In genomic region chr7:112023601-112024445, GRCm38 (mm10) we compare ENCODE assay signal across 8 mouse cellular contexts. TPM values are rescaled to one million over a fixed set of nuclear protein-coding genes. Genes with fewer than 3 reads are reported as not detected.
DNase-seq lines count a peak whose midpoint lies in the region; ATAC-seq lines count a peak whose summit lies in the region.

No protein-coding gene starts in this region.

- H3K4me2 ChIP-seq in forebrain, embryonic 13.5 days: peak overlapping the region; percentile 88
- peak overlapping the region; percentile 87 for H3K4me2 ChIP-seq in kidney, embryonic 16.5 days (replicated peaks; ENCODE audit: low read depth, low read length)
- peak overlapping the region; percentile 80 for H3K4me2 ChIP-seq in midbrain, embryonic 13.5 days (replicated peaks)

- WGBS in forebrain, embryonic 13.5 days: under 1% methylated on average over 42 of the region's 58 CpGs
- WGBS in kidney, embryonic 16.5 days: under 1% methylated on average over 54 of the region's 58 CpGs
- WGBS in midbrain, embryonic 13.5 days: under 1% methylated on average over 58 of the region's 58 CpGs

- peak overlapping the region; percentile 97 for H3K9ac ChIP-seq in forebrain, embryonic 13.5 days
- H3K9ac ChIP-seq in kidney, embryonic 16.5 days (replicated peaks; ENCODE audit: low read length): peak overlapping the region; percentile 98
- H3K9ac ChIP-seq in midbrain, embryonic 13.5 days (replicated peaks): peak overlapping the region; percentile 87

- H3K27me3 ChIP-seq in forebrain, embryonic 13.5 days: no peaks in the 10 kb centered on the region
- no peaks in the 10 kb centered on the region for H3K27me3 ChIP-seq in kidney, embryonic 16.5 days (ENCODE audit: insufficient read depth, low read length)
- H3K27me3 ChIP-seq in midbrain, embryonic 13.5 days: no peaks in the 10 kb centered on the region

- H3K4me1 ChIP-seq in forebrain, embryonic 13.5 days: peaks cover 44% of the 10 kb centered on the region
- H3K4me1 ChIP-seq in kidney, embryonic 16.5 days (ENCODE audit: insufficient read depth, low read length): peaks cover 42% of the 10 kb centered on the region
- peaks cover 42% of the 10 kb centered on the region for H3K4me1 ChIP-seq in midbrain, embryonic 13.5 days (replicated peaks)

- peak overlapping the region; percentile 89 for H3K4me3 ChIP-seq in forebrain, embryonic 13.5 days
- H3K4me3 ChIP-seq in kidney, embryonic 16.5 days (ENCODE audit: low read length): peak overlapping the region; percentile 86
- peak overlapping the region; percentile 67 for H3K4me3 ChIP-seq in midbrain, embryonic 13.5 days (replicated peaks)

- peak; percentile 82 for ATAC-seq in forebrain, embryonic 13.5 days
- peak; percentile 78 for ATAC-seq in kidney, embryonic 16.5 days (ENCODE audit: low FRiP score, low TSS enrichment)
- ATAC-seq in midbrain, embryonic 13.5 days: peak; percentile 88

- no peaks in the 10 kb centered on the region; the same call in 1 of the 2 replicates for H3K36me3 ChIP-seq in forebrain, embryonic 13.5 days (ENCODE audit: poor library complexity, severe bottlenecking)
- no peaks in the 10 kb centered on the region for H3K36me3 ChIP-seq in kidney, embryonic 16.5 days (ENCODE audit: insufficient read depth, low read length)
- no peaks in the 10 kb centered on the region for H3K36me3 ChIP-seq in midbrain, embryonic 13.5 days

- no peaks in the 10 kb centered on the region for H3K9me3 ChIP-seq in forebrain, embryonic 13.5 days (replicated peaks)
- H3K9me3 ChIP-seq in kidney, embryonic 16.5 days (ENCODE audit: low read length): no peaks in the 10 kb centered on the region
- H3K9me3 ChIP-seq in midbrain, embryonic 13.5 days: no peaks in the 10 kb centered on the region

- H3K27ac ChIP-seq in forebrain, embryonic 13.5 days: peak overlapping the region; percentile 97
- peak overlapping the region; percentile 98 for H3K27ac ChIP-seq in kidney, embryonic 16.5 days (ENCODE audit: low read length)
- peak overlapping the region; percentile 95 for H3K27ac ChIP-seq in midbrain, embryonic 13.5 days

- peak; percentile 57 for DNase-seq in cerebellum, adult 9-10 months
- DNase-seq in cerebellum, postnatal 10 days: no peak
- peak; percentile 74 for DNase-seq in urinary bladder, adult 2 months (ENCODE audit: low spot score)
- no peak for DNase-seq in urinary bladder, postnatal 14 days (ENCODE audit: low spot score)
- no peak for DNase-seq in layer of hippocampus, adult 11-12 months (ENCODE audit: low spot score)

RNA-seq across cellular contexts. Expression of gene Usp47, which starts 0.5 kb away (rescaled TPM):
- 37.2 and 45.3 TPM in 2 replicates for polyA plus RNA-seq in urinary bladder, adult 2 months (2012; rRNA removed)
- polyA plus RNA-seq in forebrain, embryonic 13.5 days (2015; fragmentation: Nextera tagmentation; extraction: Ambion mirVana): 77.1 and 85.3 TPM in 2 replicates
- polyA plus RNA-seq in kidney, embryonic 16.5 days (2015; fragmentation: Nextera tagmentation; extraction: Ambion mirVana): 63.4 and 65.2 TPM in 2 replicates
- 87.2 and 90.3 TPM in 2 replicates for polyA plus RNA-seq in midbrain, embryonic 13.5 days (2015; fragmentation: Nextera tagmentation; extraction: Ambion mirVana)

Comparison
In these comparisons a context has a peak if more than half of its experiments do, and no peak if none do; other contexts are left out.
1. DNase-seq: peak in cerebellum, adult 9-10 months (single experiment) and urinary bladder, adult 2 months (single experiment); none in cerebellum, postnatal 10 days (0 of 2), urinary bladder, postnatal 14 days (single experiment) and layer of hippocampus, adult 11-12 months (single experiment).
2. Peak in every context shown above with its lines, with median percentiles within 50 percentile points of each other: ATAC-seq, H3K27ac ChIP-seq, H3K4me2 ChIP-seq, H3K4me3 ChIP-seq and H3K9ac ChIP-seq.